Mouse (Mus musculus) cortical plate, adult 2 months (tissue): ENCODE results near the gene Ncoa4. TPM values are rescaled to one million over a fixed set of nuclear protein-coding genes. Genes with fewer than 3 reads are reported as not detected.

Experiments used
- H3K27ac ChIP-seq: fragments of 200-500 bp; 2 replicates; pipeline ENCODE4 v1.5.1; 2012; ENCODE audit warnings: low read length, control low read depth, inconsistent platforms; ENCODE audit not compliant: insufficient read depth
- H3K4me1 ChIP-seq: fragments of 200-500 bp; 2 replicates; pipeline ENCODE4 v1.6.1; 2011; ENCODE audit warnings: low read length; ENCODE audit not compliant: control insufficient read depth, insufficient read depth
- H3K4me3 ChIP-seq: fragments of 200-500 bp; 2 replicates; pipeline ENCODE4 v1.5.1; 2011; ENCODE audit warnings: mild to moderate bottlenecking, low read length, control low read depth; ENCODE audit not compliant: insufficient read depth
- CTCF ChIP-seq: fragments of 200-500 bp; IDR thresholded peaks from 2 replicates; pipeline ENCODE4 v1.5.1; 2011; ENCODE audit warnings: mild to moderate bottlenecking, control low read depth, low read length; ENCODE audit not compliant: insufficient read depth; ENCODE audit errors: extremely low read depth
- POLR2A ChIP-seq: fragments of 200-500 bp; IDR thresholded peaks from 2 replicates; pipeline ENCODE4 v1.6.1; 2011; ENCODE audit warnings: mild to moderate bottlenecking, low read length, control low read depth; ENCODE audit not compliant: insufficient read depth; ENCODE audit errors: extremely low read depth
- polyA plus RNA-seq: library from polyadenylated mRNA; depleted of rRNA; stranded (reverse); fragments of >200 nt; gene quantifications from 2 replicates; pipeline ENCODE4 v1.2.3, GENCODE M21; 2012

Gene Ncoa4
- polyA plus RNA-seq, 1 experiment: 55.6 TPM

- no peak for TF ChIP-seq CTCF
- H3K4me1 ChIP-seq: no peaks in the 10 kb centered on the region
- no peak overlapping the region for H3K27ac ChIP-seq
- no peak overlapping the region for H3K4me3 ChIP-seq
These were observed 19.2 kb upstream of the Ncoa4 start for GRCm38 (mm10) chr14:32140359-32140965.

GRCm38 (mm10) chr14:32141723-32142122, 17.9 kb upstream of the Ncoa4 start, which contains the start of gene Msmb:
Gene Msmb (plus strand): TSS chr14:32142023.
- TF ChIP-seq CTCF: no peak
- no peak for TF ChIP-seq POLR2A
- H3K27ac ChIP-seq: no peak within 1 kb of the TSS
- H3K4me1 ChIP-seq: no peaks in the 10 kb centered on the region
- no peak within 1 kb of the TSS for H3K4me3 ChIP-seq

GRCm38 (mm10) chr14:32144734-32145133, 14.9 kb upstream of the Ncoa4 start:
- H3K27ac ChIP-seq: no peak overlapping the region
- H3K4me1 ChIP-seq: no peaks in the 10 kb centered on the region
- no peak overlapping the region for H3K4me3 ChIP-seq
- TF ChIP-seq CTCF (no peak), POLR2A (no peak)

GRCm38 (mm10) chr14:32145401-32145800, 14.3 kb upstream of the Ncoa4 start:
- Histone ChIP-seq H3K4me1 (no peaks in the 10 kb centered on the region), H3K4me3 (no peak overlapping the region), H3K27ac (no peak overlapping the region)
- TF ChIP-seq POLR2A (no peak), CTCF (no peak)

- Histone ChIP-seq H3K4me3 (no peak overlapping the region), H3K4me1 (no peaks in the 10 kb centered on the region), H3K27ac (no peak overlapping the region)
- TF ChIP-seq CTCF: no peak
- no peak for TF ChIP-seq POLR2A
These were observed 13.7 kb upstream of the Ncoa4 start for GRCm38 (mm10) chr14:32145809-32146511.

GRCm38 (mm10) chr14:32146578-32146977, 13.1 kb upstream of the Ncoa4 start:
- no peak for TF ChIP-seq CTCF
- no peak for TF ChIP-seq POLR2A
- no peaks in the 10 kb centered on the region for H3K4me1 ChIP-seq
- H3K4me3 ChIP-seq: no peak overlapping the region
- H3K27ac ChIP-seq: no peak overlapping the region

GRCm38 (mm10) chr14:32150872-32151271, 8.8 kb upstream of the Ncoa4 start:
- no peak overlapping the region for H3K4me3 ChIP-seq

GRCm38 (mm10) chr14:32152243-32152965, 7.3 kb upstream of the Ncoa4 start:
- Histone ChIP-seq H3K27ac (no peak overlapping the region), H3K4me1 (no peaks in the 10 kb centered on the region), H3K4me3 (no peak overlapping the region)
- TF ChIP-seq POLR2A (no peak), CTCF (no peak)

More at GRCm38 (mm10) chr14:32150872-32151271, 8.8 kb upstream of the Ncoa4 start:
- no peaks in the 10 kb centered on the region for H3K4me1 ChIP-seq
- H3K27ac ChIP-seq: no peak overlapping the region
- TF ChIP-seq POLR2A: no peak
- TF ChIP-seq CTCF: no peak

GRCm38 (mm10) chr14:32153156-32153555, 6.5 kb upstream of the Ncoa4 start:
- Histone ChIP-seq H3K4me3 (no peak overlapping the region), H3K27ac (no peak overlapping the region), H3K4me1 (no peaks in the 10 kb centered on the region)
- TF ChIP-seq CTCF (no peak), POLR2A (no peak)
